Mouse (Mus musculus) gastrocnemius, adult 18-20 months (tissue): ENCODE measurements around the gene Cyp8b1. TPM values are rescaled to one million over a fixed set of nuclear protein-coding genes. Genes with fewer than 3 reads are reported as not detected.

Experiments used
- DNase-seq: peaks from one replicate; pipeline ENCODE4 v3.0.0; 2021; ENCODE audit warnings: low spot score
- total RNA-seq, 2 experiments: library from RNA; stranded (reverse); gene quantifications; 2 replicates each; pipeline ENCODE4 v1.2.3; 2021

The Cyp8b1 gene
- total RNA-seq, 2 experiments from 2014 or later, result not detected

DNA sequence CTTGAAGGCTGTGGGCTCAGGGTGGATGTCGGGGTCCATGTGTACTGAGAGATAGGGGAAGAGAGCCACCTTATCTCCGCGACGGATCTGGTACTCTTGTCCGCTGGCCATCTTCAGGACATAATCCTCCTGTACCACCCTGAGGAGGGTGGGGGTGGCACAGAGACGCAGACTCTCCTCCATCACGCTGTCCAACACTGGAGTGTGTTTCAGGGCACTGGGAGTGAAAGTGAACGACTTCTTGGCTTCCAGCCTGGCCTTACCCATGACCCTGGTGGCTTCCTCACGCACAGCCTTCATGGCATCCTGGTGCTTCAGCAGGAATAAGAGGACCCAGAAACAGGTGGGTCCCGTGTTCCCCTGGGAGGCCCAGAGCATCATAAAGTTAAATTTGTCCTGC, 1.0 kb downstream of the Cyp8b1 start:
- no peak for DNase-seq

GRCm38 (mm10) chr9:121914226-121914757, 1.8 kb downstream of the Cyp8b1 start:
- no peak for DNase-seq

DNA sequence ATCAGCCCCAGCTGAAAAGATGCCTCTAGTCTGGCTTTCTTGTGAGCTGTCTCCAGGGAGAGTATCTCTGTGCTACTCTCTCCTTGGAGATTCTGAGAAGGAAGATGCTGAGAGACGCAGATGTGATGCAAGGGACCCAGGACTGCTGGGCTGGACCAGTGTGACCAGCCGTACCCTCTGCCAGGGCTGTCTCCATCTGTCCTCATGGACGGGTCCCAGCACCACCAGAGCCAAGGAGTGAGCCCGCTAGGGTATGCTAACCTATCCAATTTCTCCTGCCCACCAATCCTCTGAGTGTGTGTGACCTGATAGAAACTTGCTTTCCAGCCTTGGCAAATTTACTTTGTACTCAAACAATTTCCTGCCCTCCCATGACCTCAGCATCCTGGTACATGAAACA, 3.3 kb downstream of the Cyp8b1 start:
- DNase-seq, result no peak

DNA sequence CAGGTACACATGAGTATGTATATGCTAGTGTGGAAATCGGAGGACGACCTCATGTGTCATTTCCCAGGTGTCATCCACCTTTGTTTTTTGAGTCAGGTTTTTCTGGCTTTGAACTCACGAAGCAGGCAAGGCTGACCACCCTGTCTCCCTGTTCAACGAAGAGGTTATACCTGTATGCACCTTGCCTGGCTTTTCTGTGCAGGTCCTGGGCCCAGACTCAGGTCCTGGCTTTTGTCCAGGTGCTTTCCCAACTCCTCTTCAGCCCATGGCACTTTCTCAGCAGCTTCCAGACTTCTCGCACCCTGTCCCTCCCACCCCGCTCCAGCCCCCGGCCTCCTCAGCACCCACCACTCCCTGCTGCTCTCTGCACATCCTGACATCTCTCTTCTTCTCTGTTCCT, 4.9 kb downstream of the Cyp8b1 start:
- DNase-seq, result no peak

- no peak for DNase-seq
These were observed 6.5 kb downstream of the Cyp8b1 start for GRCm38 (mm10) chr9:121909635-121910034.

- no peak for DNase-seq
These were observed 7.8 kb downstream of the Cyp8b1 start for GRCm38 (mm10) chr9:121908321-121908720.

GRCm38 (mm10) chr9:121907356-121908070, 8.6 kb downstream of the Cyp8b1 start:
- no peak for DNase-seq

DNA sequence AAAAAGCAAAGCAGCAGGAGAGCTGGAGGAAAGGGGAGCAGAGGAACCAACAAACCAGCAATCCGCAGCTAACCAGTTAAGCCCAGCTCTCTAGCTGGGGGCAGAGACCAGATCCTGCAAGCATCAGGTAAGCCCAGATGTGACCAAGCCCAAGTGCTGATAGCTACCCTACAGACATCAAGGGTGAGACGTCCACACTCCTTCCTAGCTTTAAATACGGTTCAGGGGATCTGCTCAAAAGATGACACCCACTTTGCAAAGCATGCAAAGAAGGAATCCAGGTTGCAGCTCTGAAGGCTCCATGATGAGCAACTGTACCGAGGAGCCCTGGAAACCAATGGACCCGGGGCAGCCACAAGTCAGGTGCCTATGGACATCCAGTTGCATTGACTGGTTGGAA, 9.6 kb downstream of the Cyp8b1 start:
- no peak for DNase-seq

GRCm38 (mm10) chr9:121905556-121906185, 10.4 kb downstream of the Cyp8b1 start:
- no peak for DNase-seq

- DNase-seq, result no peak
These were observed 11.2 kb downstream of the Cyp8b1 start for GRCm38 (mm10) chr9:121904946-121905345.

- no peak for DNase-seq
These were observed 11.8 kb downstream of the Cyp8b1 start for GRCm38 (mm10) chr9:121904319-121904718.

DNA sequence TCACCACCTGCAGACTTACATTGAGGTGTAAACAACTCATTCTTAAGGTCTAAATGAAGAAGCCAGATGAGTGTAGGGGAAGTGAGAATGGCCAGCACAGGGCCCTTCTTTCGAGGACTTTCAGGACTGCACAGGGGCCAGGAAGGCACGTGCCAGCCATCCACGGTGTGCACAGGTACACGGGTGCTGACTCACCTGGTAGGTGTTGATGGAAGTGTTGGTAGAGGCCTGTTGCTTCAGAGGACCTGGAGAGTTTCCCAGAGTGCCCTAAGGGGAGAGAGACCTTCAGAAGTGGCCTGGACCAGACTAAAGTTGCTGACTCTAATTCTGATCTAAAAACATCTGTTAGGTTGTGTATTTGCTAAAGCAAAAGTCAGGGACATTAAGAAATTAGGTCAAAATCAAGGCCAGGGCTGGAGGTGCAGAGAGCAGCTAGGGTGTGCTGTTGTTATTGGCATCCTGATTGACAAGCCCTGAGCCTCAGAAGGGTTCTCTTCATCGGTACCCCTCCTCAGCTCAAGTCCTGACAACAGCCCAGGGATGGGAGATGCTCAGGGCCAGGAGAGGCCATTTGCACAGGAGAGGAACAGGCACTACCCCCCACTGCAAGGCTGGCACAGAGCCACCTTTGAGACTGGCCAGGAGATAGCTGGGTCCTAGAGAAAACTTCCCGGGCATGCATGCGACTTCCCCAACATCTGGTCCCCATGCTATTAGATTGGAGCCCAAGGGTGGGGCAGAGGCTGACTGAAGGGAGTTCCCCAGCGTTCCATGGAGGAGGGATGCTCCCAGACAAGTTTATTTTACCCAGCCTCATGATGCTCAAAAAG, 12.4 kb downstream of the Cyp8b1 start:
- DNase-seq, result peak; percentile 69

DNA sequence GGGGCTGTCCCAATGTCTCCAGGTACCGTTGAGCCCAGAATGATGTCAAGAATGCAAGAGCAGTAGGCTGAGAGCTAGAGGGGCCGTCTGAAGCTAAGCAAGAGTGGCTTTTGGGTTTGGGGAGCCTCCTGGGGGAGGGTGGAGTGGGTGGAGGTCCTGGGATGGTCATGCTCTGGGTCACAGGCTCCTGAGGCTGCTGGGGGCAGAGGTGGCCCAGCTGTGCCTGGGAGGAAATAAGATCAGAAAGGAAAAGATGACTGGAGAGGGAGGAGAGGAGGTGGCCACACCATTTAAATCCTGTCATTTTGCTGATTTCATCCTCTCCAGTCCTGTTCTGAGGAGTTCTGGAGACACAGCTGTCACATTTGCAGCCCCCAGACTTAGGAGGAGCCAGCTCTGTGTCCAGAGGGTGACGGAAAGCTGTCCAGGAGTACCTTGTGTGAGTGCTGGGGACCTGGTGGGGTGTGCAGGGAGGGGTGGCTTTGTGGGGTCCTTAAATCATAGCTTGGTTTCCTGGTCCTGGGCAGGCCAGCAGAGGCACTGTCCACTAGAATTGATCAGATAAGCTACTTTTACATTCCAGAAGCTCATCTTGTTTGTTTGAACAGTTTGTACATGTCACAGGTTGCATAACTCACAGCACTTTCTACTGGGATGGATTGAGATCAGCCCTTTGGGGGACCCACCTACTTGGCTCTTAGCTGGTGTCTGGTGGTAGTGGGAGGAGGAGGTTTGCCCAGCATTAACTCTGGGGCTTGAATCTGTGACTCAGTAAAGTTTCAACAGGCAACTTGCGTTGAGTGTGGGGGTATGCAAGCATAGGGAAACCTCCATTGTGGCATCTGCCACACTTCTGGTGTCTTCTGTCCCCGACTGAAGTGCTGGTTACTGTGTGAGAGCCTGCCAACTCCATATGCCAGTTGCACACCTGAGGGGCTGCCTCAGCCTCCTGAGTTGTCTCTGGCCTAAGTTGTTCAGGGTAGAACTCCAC, 14.1 kb downstream of the Cyp8b1 start:
- no peak for DNase-seq

GRCm38 (mm10) chr9:121900282-121900855, 15.7 kb downstream of the Cyp8b1 start:
- DNase-seq, result no peak

DNA sequence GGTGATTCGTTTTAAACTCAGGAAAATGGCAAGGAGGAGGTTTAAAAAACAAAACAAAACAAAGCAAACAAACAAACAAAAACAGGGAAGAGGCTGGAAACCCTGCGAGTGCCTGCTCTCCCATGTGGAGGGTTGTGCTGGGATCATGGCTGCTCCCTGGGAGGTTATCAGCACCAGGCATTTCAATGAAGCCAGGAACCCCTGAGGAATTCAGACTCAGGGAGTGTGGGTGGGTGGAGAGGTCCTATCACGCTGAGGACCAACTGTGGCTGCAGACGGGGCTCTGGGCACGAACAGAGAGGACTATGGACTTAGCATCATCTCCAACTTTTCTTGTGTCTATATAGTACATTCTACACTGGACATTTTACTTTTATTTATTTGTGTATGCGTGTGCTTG, 16.8 kb downstream of the Cyp8b1 start:
- no peak for DNase-seq

GRCm38 (mm10) chr9:121898245-121898644, 17.9 kb downstream of the Cyp8b1 start, which contains the start of gene Ackr2:
Gene Ackr2, plus strand, starts transcription at chr9:121898355.
- no peak for DNase-seq

DNA sequence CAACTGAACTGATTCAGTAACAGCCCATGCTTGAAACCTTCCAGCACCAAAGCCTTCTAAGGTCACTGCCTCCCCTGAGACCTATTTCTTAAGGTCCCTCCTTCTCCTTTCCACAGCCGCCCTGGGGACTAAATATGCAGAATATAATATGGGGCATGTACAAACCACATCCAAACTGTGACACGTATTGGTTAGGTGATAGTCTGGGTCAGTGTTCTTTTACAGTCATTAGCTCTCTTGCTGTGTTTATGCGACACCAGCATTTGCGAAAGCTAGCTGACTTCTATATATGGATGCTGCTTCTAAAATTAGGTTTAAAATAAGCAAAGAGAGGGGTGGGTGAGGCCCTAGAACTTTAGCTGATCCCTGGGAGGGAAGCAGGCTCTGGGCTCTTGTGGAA, 19.3 kb downstream of the Cyp8b1 start:
- peak; percentile 43 for DNase-seq

GRCm38 (mm10) chr9:121895392-121895993, 20.6 kb downstream of the Cyp8b1 start:
- no peak for DNase-seq

GRCm38 (mm10) chr9:121894447-121894846, 21.7 kb downstream of the Cyp8b1 start:
- no peak for DNase-seq
